Mouse (Mus musculus): ENCODE results near the gene Pctp.

The Pctp gene

DNA sequence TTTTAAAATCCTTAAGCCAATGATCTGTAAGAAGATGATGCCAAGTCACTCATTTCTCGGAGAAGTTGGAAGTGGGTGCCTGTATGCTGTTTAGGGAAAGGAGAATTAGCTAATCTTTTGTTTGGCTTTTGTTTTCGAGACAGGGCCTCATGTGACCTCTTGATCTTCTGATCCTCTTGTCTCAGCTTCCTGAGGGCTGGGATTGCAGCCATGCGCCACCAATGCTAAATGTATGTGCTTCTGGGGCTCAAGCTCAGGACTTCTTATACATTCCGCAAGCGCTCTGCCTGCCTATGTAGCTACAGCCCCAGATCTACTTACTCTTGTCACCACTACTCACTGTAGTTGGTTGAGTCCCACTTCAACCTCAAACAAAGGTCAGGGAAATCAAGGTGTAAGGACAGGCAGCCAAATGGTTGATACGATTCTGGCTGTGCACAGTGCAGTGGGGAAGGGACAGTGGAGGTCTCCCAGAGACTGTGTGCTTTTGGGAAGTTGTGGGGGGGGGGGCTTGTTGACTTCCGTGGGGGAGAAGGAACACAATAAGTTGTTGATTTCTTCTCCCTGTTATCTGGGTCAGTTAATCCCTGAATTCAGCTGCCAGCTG is 24.8 kb downstream of the Pctp start:
- peak; percentile 23 for DNase-seq (ENCODE audit: low spot score)

DNA sequence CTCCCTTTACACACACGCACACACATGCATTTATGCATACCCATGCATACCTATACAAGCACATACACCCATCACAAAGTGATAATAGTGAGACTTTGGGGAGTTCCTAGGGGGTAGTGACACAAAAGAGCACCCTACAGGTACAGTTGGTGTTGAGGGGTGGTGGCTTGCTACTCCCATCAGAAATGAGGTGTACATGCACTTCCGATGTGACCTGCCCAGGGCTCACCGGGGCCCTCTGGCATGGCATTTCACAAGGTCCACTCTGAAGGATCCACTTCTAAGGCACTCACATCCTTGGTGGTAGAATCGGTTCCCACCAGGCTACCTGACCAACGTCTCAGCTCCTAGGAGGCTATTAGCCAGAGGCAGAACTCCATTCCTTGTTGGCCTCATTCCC is 26.3 kb downstream of the Pctp start:
- DNase-seq (ENCODE audit: low spot score): no peak

DNA sequence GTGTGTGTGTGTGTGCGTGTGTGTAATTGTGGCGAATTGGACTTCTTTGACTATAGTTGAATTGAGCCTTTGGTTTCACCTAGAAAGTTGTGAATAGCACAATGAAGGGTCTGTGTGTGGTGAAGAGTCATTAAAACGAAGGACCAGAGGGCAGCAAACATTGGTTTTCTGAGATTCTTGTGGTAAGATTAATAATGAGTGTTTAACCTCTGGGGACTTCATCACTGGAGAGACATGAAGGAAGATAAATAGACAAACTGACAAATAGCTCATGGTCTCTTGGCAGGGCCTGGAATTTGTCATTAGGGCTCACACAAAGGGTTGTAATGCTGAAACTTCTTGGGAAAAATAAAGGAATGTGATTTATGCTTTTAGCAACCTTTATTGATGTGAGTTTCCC is 31.4 kb downstream of the Pctp start:
- no peak for DNase-seq (ENCODE audit: low spot score)

DNA sequence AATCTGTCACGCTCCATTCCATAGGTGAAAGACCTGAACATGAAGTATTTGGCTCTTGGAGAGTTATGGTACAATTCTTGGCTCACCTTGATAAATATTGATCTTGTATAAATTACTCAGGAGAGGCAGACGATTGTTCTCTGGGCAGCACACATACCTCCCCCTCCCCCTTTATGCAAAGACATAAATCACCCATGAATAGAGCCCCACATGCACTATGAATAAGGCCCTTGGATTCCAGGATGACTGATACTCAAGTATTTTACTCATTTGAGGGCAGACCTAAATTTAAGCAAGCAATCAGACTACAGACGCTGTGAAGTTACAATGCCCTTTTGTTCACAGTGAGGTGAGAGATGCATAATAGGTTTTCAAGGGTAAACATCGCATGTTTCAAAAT is 32.0 kb downstream of the Pctp start:
- DNase-seq (ENCODE audit: low spot score): no peak

DNA sequence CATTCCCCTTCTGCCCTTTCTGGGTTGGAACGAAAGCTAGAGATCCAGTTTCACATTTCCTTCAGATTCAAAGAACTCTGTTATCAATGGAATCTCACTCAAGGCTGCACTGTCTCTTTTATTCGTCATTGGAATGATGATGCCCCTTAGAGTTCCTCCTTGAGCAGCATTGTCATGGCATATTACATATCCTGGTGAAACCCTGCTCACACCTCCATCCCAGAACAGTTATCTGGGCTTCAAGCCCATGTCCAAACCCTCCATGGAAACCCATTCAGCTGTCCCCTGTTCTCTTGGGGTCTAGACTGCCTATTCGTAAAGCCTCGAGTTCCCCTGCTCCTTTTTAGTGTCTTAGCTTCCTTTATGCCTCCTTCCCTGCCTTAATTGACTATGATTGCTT is 33.6 kb downstream of the Pctp start:
- no peak for DNase-seq (ENCODE audit: low spot score)

DNA sequence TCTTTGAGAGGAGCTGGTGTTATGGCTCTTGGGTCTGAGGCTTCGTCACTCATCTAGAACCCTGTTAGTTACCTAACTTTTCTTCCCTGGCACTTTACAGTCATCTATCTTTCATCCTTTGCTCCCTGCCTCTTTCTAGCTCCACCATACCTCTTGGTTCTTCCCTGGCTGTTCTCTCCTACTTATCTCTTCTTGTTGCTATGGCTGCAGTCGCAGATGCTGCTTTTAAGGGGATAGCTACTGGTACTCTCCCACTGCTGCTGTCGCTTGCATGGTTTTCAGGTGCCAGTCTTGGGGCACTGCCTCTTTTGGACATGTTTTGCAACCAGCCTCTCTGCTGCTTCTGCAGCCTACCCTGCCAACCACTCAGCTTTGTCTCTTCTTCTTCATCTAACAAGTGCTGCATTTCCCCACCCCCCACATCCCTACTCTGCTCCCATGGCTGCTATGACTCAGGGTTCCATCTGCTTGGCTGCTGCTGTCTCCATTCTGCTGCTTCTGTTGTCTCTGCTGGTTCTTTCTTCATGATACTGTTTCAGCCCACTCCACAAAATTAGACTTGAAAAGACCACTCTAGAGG is 51.9 kb downstream of the Pctp start:
- no peak for DNase-seq (ENCODE audit: low spot score)

DNA sequence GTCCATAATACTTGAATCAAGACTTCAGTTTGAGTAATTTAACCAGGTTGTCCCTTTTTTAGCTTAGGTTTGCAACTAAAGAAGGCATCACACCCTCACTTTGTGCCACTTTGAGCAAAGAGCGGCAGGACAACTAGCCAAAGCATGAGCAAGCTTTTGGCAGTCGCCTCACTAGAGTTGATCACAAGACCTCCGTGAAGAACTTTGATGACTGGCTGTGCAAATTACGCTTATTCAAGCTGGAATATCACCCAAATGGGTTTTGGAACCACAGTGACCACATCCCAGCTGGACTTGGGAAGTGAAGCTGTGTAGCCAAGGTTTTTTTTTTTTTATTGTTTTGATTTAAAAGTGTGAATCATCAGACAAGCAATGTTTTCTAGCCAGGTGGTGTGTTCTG is 54.9 kb downstream of the Pctp start:
- peak; percentile 4 for DNase-seq (ENCODE audit: low spot score)

DNA sequence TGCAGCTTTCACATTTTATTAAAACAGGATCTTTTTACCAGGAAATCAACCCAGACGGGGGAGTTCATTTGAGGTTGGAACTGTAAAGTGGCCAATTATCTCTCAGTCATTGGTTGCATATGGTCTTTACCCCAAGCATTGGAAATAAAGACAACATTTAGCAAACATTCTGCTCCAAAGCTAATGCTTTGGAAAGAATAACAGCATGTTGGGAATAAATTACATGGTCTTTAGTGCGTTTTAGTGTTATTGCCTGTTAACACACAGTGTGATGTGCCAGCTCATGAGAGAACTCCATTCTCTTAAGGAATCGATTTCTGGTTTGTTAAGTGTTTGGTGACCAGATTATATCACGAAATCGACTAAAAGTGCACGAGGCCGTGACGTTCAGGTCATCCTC is 57.5 kb downstream of the Pctp start:
- no peak for DNase-seq (ENCODE audit: low spot score)

DNA sequence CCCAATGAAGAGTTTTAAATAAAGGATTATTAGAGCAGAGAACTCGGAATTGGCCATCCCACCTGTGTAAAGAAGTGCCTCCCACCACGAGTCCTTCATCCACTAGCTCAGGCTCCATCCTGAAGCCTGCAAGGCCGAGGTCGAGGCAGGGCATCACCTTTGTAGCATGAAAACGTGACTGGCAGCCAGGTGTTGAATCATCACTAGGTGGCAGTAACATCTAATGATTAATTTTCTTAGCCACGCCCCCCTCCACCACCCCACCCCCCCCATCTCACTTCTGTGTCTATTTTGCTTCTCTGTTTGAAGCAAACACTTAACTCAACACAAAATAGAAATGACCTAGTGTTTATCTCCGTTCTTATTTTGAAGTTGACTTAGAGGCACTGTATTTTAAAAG is 65.5 kb downstream of the Pctp start:
- DNase-seq (ENCODE audit: low spot score): no peak

All from lung, postnatal 25 days (tissue).